Mouse (Mus musculus) limb, embryonic 13.5 days (tissue): ENCODE data around the gene 4933402D24Rik. TPM values are rescaled to one million over a fixed set of nuclear protein-coding genes. Genes with fewer than 3 reads are reported as not detected.
A peak's percentile ranks its signal among the peaks of the same experiment; 100 is the strongest.

ENCODE experiments used
- ATAC-seq: fragments of 200-750 bp; cut with Nextera tagmentation; 2 replicates; pipeline ENCODE4 v1.8.0; 2017; ENCODE audit warnings: low read depth, moderate number of reproducible peaks, moderate TSS enrichment; ENCODE audit not compliant: low FRiP score
- H3K27ac ChIP-seq: fragments of 300-500 bp; sonication (generic); 2 replicates; pipeline ENCODE4 v1.5.1; 2015; ENCODE audit warnings: inconsistent platforms, mild to moderate bottlenecking, moderate library complexity
- H3K27me3 ChIP-seq: fragments of 300-500 bp; sonication (generic); 2 replicates; pipeline ENCODE4 v1.6.1; 2015; ENCODE audit warnings: mild to moderate bottlenecking, inconsistent platforms
- H3K36me3 ChIP-seq: fragments of 300-500 bp; sonication (generic); 2 replicates; pipeline ENCODE4 v1.6.1; 2015; ENCODE audit warnings: inconsistent platforms, mild to moderate bottlenecking, moderate library complexity
- H3K4me1 ChIP-seq: fragments of 300-500 bp; sonication (generic); 2 replicates; pipeline ENCODE4 v1.6.1; 2015; ENCODE audit warnings: inconsistent platforms
- H3K4me2 ChIP-seq: fragments of 300-500 bp; sonication (generic); replicated peaks from 2 replicates; pipeline ENCODE4 v1.6.1; 2015; ENCODE audit warnings: inconsistent platforms, mild to moderate bottlenecking, moderate library complexity
- H3K4me3 ChIP-seq: fragments of 300-500 bp; sonication (generic); 2 replicates; pipeline ENCODE4 v1.5.1; 2015; ENCODE audit warnings: moderate library complexity, mild to moderate bottlenecking, inconsistent platforms
- H3K9ac ChIP-seq: fragments of 300-500 bp; sonication (generic); 2 replicates; pipeline ENCODE4 v1.6.1; 2015; ENCODE audit warnings: mild to moderate bottlenecking, inconsistent platforms
- H3K9me3 ChIP-seq: fragments of 300-500 bp; sonication (generic); 2 replicates; pipeline ENCODE4 v1.6.1; 2016; ENCODE audit warnings: inconsistent platforms
- WGBS: fragments of 180-500 bp; shearing (Covaris S2); methylation state at CpG from one replicate; pipeline ENCODE4 v1.1.7; 2015; 5-methylcytosine and 5-hydroxymethylcytosine counted together
- polyA plus RNA-seq: library from polyadenylated mRNA; unstranded; fragments of >200 nt; fragmentation: Nextera tagmentation; extraction: Ambion mirVana; gene quantifications from 2 replicates; pipeline ENCODE4 v1.2.1, GENCODE M21; 2015

Gene 4933402D24Rik
- polyA plus RNA-seq, result 0.27 TPM in 1 of 2 replicates, not detected in the other

- Histone ChIP-seq H3K9ac (no peak within 1 kb of the TSS), H3K36me3 (no peaks in the 10 kb centered on the region), H3K27ac (peak within 1 kb of the TSS; percentile 69), H3K9me3 (no peaks in the 10 kb centered on the region), H3K4me2 (peak within 1 kb of the TSS; percentile 23), H3K4me3 (no peak within 1 kb of the TSS), H3K4me1 (peaks cover 34% of the 10 kb centered on the region), H3K27me3 (no peaks in the 10 kb centered on the region)
- 86% methylated on average over 5 of the region's 5 CpGs for WGBS
- no peak for ATAC-seq
Measured at GRCm38 (mm10) chr1:63769167-63769566, at the start of gene 4933402D24Rik. Gene 4933402D24Rik (minus strand): TSS chr1:63769267.

- no peaks in the 10 kb centered on the region for H3K27me3 ChIP-seq
- no peak overlapping the region for H3K9ac ChIP-seq
- no peaks in the 10 kb centered on the region for H3K9me3 ChIP-seq
- no peak overlapping the region for H3K4me3 ChIP-seq
- peak; percentile 73; the same call in 1 of the 2 replicates for ATAC-seq
- H3K4me1 ChIP-seq, result peaks cover 15% of the 10 kb centered on the region
- no peaks in the 10 kb centered on the region for H3K36me3 ChIP-seq
- WGBS, result 21% methylated on average over 3 of the region's 3 CpGs
- no peak overlapping the region for H3K4me2 ChIP-seq
- H3K27ac ChIP-seq, result no peak overlapping the region
Measured at GRCm38 (mm10) chr1:63808584-63808983, 39.5 kb upstream of the 4933402D24Rik start.

- ATAC-seq, result no peak
- no peak overlapping the region for H3K9ac ChIP-seq
- no peak overlapping the region for H3K27ac ChIP-seq
- no peak overlapping the region for H3K4me3 ChIP-seq
- H3K9me3 ChIP-seq, result no peaks in the 10 kb centered on the region
- no peaks in the 10 kb centered on the region for H3K27me3 ChIP-seq
- no peaks in the 10 kb centered on the region for H3K36me3 ChIP-seq
- peaks cover 15% of the 10 kb centered on the region for H3K4me1 ChIP-seq
- H3K4me2 ChIP-seq, result no peak overlapping the region
Measured at GRCm38 (mm10) chr1:63805095-63805494, 36.0 kb upstream of the 4933402D24Rik start.

GRCm38 (mm10) chr1:63794326-63794725, 25.3 kb upstream of the 4933402D24Rik start:
- H3K27me3 ChIP-seq, result no peaks in the 10 kb centered on the region
- H3K36me3 ChIP-seq, result no peaks in the 10 kb centered on the region
- H3K9ac ChIP-seq, result no peak overlapping the region
- no peaks in the 10 kb centered on the region for H3K4me1 ChIP-seq
- H3K4me2 ChIP-seq, result no peak overlapping the region
- H3K27ac ChIP-seq, result no peak overlapping the region
- no peaks in the 10 kb centered on the region for H3K9me3 ChIP-seq
- no peak for ATAC-seq
- H3K4me3 ChIP-seq, result no peak overlapping the region

- Histone ChIP-seq H3K27me3 (no peaks in the 10 kb centered on the region), H3K9ac (no peak overlapping the region), H3K36me3 (no peaks in the 10 kb centered on the region), H3K27ac (no peak overlapping the region), H3K9me3 (no peaks in the 10 kb centered on the region), H3K4me2 (no peak overlapping the region), H3K4me3 (no peak overlapping the region), H3K4me1 (no peaks in the 10 kb centered on the region; the same call in 1 of the 2 replicates)
- 49% methylated on average over 4 of the region's 4 CpGs for WGBS
- ATAC-seq, result no peak
Measured at GRCm38 (mm10) chr1:63776902-63777630, 8.0 kb upstream of the 4933402D24Rik start.

DNA sequence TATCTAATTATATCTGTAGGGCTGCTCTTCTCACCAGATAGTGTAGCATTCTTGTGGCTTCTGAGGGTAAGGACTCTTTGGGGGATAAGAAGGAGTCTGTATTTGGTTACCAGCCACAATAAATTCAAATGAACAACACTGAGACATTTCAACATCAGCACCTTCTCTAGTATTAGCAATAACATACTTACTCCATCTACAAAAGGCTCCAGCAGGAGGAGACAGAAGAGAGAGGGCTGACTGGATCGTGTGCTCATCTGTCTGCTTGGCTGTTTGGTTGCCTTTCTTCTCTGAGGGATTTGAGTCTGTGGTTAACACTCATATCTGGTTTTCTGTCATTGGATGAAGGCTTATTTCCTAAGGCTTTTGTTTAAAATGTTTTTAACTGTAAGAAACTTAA, 7.3 kb upstream of the 4933402D24Rik start:
- Histone ChIP-seq H3K4me1 (no peaks in the 10 kb centered on the region; the same call in 1 of the 2 replicates), H3K9ac (no peak overlapping the region), H3K36me3 (no peaks in the 10 kb centered on the region), H3K4me3 (no peak overlapping the region), H3K4me2 (no peak overlapping the region), H3K9me3 (no peaks in the 10 kb centered on the region), H3K27ac (no peak overlapping the region), H3K27me3 (no peaks in the 10 kb centered on the region)
- 42% methylated on average over 1 of the region's 1 CpGs for WGBS
- ATAC-seq, result no peak

- ATAC-seq, result no peak
Measured at GRCm38 (mm10) chr1:63770309-63770708, 1.2 kb upstream of the 4933402D24Rik start.

GRCm38 (mm10) chr1:63768112-63768511, 955 bp downstream of the 4933402D24Rik start:
- Histone ChIP-seq H3K27me3 (no peaks in the 10 kb centered on the region), H3K9ac (no peak overlapping the region), H3K27ac (peak overlapping the region; percentile 69; the same call in 1 of the 2 replicates), H3K4me2 (peak overlapping the region; percentile 23), H3K36me3 (no peaks in the 10 kb centered on the region), H3K4me3 (no peak overlapping the region), H3K4me1 (peaks cover 43% of the 10 kb centered on the region), H3K9me3 (no peaks in the 10 kb centered on the region)
- ATAC-seq, result peak; percentile 90
- WGBS, result 21% methylated on average over 8 of the region's 8 CpGs

More at GRCm38 (mm10) chr1:63770309-63770708, 1.2 kb upstream of the 4933402D24Rik start:
- Histone ChIP-seq H3K4me2 (no peak overlapping the region), H3K4me1 (peaks cover 34% of the 10 kb centered on the region), H3K4me3 (no peak overlapping the region), H3K27me3 (no peaks in the 10 kb centered on the region), H3K9ac (no peak overlapping the region), H3K27ac (no peak overlapping the region), H3K36me3 (no peaks in the 10 kb centered on the region), H3K9me3 (no peaks in the 10 kb centered on the region)
- 66% methylated on average over 7 of the region's 7 CpGs for WGBS

DNA sequence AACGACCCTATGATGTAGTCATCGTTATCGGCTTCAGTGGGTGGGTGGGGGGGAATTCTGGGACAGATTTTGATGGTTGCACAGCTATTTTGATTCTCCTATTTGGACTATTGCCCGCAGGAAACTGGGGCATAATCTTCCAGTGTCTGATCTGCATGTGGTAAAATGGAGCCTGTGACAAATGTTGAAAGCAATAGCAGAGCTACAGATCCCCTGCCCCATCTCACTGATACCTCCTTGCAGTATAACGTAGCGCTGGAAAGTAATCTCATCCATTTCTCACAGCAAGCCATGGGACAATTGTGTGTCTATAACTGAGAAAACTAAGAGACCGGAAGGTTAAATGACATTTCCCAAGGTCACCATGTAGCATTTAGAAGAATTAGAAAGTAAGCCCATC, 4.7 kb downstream of the 4933402D24Rik start:
- Histone ChIP-seq H3K36me3 (no peaks in the 10 kb centered on the region), H3K4me1 (peaks cover 30% of the 10 kb centered on the region), H3K9me3 (no peaks in the 10 kb centered on the region), H3K27ac (no peak overlapping the region), H3K27me3 (no peaks in the 10 kb centered on the region), H3K9ac (no peak overlapping the region), H3K4me3 (no peak overlapping the region), H3K4me2 (no peak overlapping the region)
- WGBS, result 85% methylated on average over 7 of the region's 7 CpGs
- ATAC-seq, result no peak

- Histone ChIP-seq H3K9ac (no peak overlapping the region), H3K9me3 (no peaks in the 10 kb centered on the region), H3K4me2 (no peak overlapping the region), H3K27me3 (no peaks in the 10 kb centered on the region), H3K4me1 (peaks cover 26% of the 10 kb centered on the region), H3K27ac (no peak overlapping the region), H3K4me3 (no peak overlapping the region), H3K36me3 (no peaks in the 10 kb centered on the region)
- 43% methylated on average over 7 of the region's 7 CpGs for WGBS
- ATAC-seq, result no peak
Measured at GRCm38 (mm10) chr1:63763881-63764386, 5.1 kb downstream of the 4933402D24Rik start.

DNA sequence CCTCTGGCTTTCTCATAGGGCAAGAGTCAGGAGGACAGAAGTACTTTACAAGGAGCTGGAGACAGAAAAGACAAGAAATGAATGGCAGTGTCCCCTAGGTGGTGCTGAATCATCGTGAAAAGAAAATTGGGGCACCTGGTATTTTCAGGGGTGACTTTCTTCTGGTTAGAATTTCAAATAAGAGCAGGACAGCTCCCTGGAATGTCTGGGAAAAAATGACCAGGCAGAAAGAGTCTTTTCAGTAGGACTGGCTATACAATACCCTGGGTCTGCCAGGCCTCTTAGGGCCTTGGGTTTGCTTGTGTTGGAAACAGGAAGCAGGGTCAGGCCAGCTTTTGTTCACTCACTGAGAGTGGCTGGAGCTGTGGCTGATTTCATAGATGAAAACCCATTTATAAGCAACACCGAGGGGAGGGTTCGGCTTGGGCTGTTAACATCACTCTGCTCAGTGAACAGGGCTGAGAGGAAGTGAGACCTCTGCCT, 5.8 kb downstream of the 4933402D24Rik start:
- Histone ChIP-seq H3K27ac (no peak overlapping the region), H3K27me3 (no peaks in the 10 kb centered on the region), H3K4me3 (no peak overlapping the region), H3K9ac (no peak overlapping the region), H3K36me3 (no peaks in the 10 kb centered on the region), H3K4me1 (peaks cover 19% of the 10 kb centered on the region), H3K4me2 (no peak overlapping the region), H3K9me3 (no peaks in the 10 kb centered on the region)
- peak; percentile 51; the same call in 1 of the 2 replicates for ATAC-seq
- WGBS, result 17% methylated on average over 3 of the region's 3 CpGs

GRCm38 (mm10) chr1:63756005-63756404, 13.1 kb downstream of the 4933402D24Rik start:
- Histone ChIP-seq H3K9ac (no peak overlapping the region), H3K9me3 (no peaks in the 10 kb centered on the region), H3K4me2 (no peak overlapping the region), H3K4me1 (0 out of 2 replicates have a peak, but pooled peaks cover 3% of the 10 kb centered on the region), H3K36me3 (peaks cover 17% of the 10 kb centered on the region), H3K27me3 (no peaks in the 10 kb centered on the region), H3K4me3 (no peak overlapping the region), H3K27ac (no peak overlapping the region)
- no peak for ATAC-seq
- 46% methylated on average over 2 of the region's 2 CpGs for WGBS
